Mouse (Mus musculus) G1E-ER4 (cell line): ENCODE measurements around the gene Igfbp3. TPM values are rescaled to one million over a fixed set of nuclear protein-coding genes. Genes with fewer than 3 reads are reported as not detected.

Experiments used
- GATA1 ChIP-seq: IDR thresholded peaks from one replicate; pipeline ENCODE4 v1.8.0; 2012; ENCODE audit warnings: low read length, inconsistent platforms
- polyA plus RNA-seq: library from polyadenylated mRNA; stranded (reverse); fragments of >175 nt; gene quantifications from 2 replicates; pipeline ENCODE4 v1.2.3, GENCODE M21; 2012

Gene Igfbp3
- polyA plus RNA-seq, 1 experiment = not detected

GRCm38 (mm10) chr11:7215703-7216102 is 2.0 kb upstream of the Igfbp3 start:
- TF ChIP-seq GATA1 = no peak

- TF ChIP-seq GATA1 = no peak
These were observed 1.0 kb upstream of the Igfbp3 start for GRCm38 (mm10) chr11:7214761-7215160.

DNA sequence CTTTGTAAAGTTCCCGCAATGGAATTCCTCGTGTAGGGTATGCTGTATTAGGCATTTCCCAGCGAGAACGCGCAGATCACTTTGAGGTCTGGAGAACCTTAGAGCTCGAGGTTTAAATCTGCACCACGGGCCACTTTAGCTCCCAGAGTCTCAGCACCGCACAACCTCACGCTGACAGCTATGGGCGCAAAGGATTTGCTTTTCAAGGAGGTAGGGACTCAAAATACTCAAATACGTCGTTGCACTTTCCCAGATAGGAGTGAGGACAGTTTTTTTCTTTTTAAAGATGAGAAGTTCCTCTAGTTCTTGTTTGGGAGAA is 578 bp upstream of the Igfbp3 start:
- TF ChIP-seq GATA1 = no peak

DNA sequence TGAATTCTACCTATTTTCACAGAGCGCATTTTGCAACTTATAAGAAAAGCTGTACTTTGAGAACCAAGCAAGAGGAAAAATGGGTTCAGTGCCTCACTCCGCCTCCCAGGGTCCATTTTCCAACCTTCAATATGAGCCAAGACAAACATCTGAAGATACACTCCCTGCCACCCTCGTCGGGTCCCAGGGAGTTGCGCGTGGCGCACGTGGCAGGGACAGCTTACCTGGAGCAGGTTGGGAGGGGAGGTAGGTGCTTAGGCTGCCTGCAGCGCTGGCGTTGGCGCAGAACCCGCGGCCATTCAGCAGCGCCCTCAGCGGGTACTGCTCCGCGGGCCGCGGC is 592 bp downstream of the Igfbp3 start:
- no peak for TF ChIP-seq GATA1

DNA sequence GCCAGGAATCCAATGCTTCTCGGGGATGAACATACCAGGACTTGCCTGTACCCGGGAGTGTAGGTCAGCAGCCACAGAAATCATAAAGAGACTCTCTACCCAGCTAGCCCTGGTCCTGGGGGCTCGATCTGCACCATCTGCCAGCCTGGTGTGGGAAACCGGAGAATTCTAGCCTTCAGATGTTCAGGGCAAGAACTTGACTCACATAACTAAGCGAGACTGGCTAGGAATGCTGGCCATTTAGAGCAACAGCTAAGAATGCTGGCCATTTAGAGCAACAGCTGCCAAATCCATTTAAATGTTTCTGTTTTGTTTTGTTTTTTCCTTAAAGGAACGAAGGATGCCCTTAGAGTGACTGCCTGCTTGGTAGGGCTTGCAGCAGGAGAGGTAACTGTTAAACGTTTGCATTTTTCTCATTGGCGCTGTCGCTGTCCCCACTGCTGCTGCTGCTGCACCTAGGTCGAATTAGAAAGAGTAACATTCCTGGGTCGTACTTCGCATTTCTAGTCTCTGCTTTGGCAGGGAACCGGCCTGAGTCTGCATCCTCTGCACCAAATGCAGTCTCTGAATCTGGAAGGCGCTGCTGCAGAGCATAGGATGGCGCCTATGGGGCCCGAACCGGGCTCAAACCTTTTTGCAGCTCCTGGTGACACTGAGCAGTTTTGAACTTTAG is 1.5 kb downstream of the Igfbp3 start:
- TF ChIP-seq GATA1 = no peak

GRCm38 (mm10) chr11:7211211-7211610 is 2.5 kb downstream of the Igfbp3 start:
- TF ChIP-seq GATA1 = no peak

DNA sequence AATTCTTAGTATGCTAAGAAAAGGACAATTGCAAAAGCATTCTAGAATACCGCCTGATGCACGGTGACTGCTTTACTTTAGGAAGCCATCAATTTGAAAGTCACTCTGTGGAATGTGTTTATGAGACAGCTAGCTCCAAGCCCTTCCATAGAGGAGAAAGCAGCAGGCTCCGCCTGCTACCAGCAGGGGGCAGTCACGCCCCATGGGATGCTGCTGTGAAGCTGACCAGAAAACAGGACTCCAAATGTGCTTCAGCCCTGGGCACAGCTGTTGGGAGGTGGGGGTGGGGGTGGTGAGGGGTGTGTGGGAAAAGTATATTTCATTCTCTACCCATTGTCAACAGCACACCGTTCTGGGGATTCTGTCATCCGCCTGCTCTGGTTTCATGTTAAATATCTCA is 3.4 kb downstream of the Igfbp3 start:
- TF ChIP-seq GATA1 = no peak

DNA sequence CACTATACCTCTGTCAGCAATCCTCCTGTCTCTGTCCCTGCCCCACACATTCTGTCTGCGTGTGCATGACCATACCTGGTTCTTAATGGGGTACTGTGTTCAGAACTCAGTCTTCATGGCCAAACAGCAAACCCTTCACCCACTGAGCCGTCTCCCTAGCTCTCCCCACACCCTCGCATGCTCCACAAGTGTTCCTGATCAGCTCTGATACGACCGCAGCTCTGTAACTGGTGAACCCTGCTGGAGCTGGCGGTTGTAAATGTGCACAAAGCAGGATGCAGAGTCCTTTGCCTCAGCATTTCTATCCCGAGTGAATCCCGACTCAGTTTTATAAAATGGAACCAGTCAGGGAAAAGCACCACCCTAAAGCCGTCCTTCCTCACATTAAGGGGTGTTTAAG is 9.9 kb downstream of the Igfbp3 start:
- TF ChIP-seq GATA1 = no peak

DNA sequence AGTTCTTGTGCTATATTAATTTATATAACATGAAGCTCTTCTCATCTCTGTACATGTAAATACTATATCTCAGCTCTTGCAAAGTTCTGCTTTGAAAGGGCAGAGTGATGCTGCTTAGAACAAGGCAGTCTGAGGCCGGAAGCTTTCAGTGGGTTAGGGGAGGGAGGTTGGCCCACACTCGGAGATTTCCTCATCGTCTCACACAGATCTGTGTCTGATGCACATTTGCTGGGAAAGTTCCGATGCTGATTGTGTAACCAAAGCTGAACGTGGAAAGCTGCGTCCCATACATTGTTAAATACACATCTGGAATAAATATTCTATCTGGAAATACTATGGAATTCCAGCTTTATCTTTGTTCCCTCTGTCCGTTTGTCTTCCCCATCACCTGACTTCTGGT is 11.5 kb downstream of the Igfbp3 start:
- TF ChIP-seq GATA1 = no peak

DNA sequence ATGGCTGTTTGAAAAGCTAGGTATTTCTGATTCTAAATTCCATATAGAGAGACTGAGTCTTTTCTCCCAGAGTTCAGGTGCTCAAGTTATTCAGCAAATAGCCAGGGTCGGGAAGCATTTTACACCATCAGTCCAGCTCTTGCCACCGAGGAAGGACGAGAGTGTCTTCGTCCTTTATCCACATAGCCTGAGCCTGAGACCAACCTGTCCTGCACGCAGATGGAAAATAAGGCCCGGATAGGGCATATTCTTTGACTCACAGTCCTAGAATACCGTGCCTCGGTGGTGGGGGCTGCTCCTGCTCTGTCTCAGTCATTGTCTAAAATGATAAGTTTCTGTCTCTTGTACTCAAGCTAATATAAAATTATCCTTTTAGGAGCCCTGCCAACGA is 13.3 kb downstream of the Igfbp3 start:
- no peak for TF ChIP-seq GATA1

DNA sequence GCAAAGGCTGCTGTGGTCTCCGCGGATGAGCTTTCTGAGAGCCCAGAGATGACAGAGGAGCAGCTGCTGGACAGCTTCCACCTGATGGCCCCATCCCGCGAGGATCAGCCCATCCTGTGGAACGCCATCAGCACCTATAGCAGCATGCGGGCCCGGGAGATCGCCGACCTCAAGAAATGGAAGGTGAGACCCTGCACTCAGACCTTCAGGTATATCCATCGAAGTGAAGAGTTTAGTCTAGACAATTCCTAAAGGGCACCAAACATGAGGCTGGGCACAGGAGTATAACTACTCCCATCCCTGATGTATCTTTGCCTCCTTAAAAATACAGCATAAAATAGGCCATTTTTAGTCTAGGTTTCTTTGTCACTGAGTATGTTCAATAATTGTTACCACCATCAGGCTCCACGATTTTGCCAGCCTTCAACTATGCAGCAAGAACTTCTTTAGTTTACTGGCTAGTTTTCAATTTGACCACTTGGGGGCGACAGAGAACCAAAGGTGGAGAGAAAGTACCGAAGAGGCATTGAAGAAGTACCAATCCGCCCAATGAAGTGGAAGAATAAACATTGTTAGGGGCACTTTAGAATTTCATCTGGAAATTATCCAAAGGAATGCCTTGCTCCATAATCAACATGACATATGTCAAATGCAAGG is 13.9 kb downstream of the Igfbp3 start:
- TF ChIP-seq GATA1 = no peak

- TF ChIP-seq GATA1 = no peak
These were observed 15.1 kb downstream of the Igfbp3 start for GRCm38 (mm10) chr11:7198481-7199256.

- TF ChIP-seq GATA1 = no peak
These were observed 15.7 kb downstream of the Igfbp3 start for GRCm38 (mm10) chr11:7198006-7198405.

- no peak for TF ChIP-seq GATA1
These were observed 16.2 kb downstream of the Igfbp3 start, which contains the start of gene Igfbp1 for GRCm38 (mm10) chr11:7197491-7197941. Gene Igfbp1, plus strand, starts transcription at chr11:7197782.

GRCm38 (mm10) chr11:7195312-7195685 is 18.4 kb downstream of the Igfbp3 start:
- TF ChIP-seq GATA1 = no peak

DNA sequence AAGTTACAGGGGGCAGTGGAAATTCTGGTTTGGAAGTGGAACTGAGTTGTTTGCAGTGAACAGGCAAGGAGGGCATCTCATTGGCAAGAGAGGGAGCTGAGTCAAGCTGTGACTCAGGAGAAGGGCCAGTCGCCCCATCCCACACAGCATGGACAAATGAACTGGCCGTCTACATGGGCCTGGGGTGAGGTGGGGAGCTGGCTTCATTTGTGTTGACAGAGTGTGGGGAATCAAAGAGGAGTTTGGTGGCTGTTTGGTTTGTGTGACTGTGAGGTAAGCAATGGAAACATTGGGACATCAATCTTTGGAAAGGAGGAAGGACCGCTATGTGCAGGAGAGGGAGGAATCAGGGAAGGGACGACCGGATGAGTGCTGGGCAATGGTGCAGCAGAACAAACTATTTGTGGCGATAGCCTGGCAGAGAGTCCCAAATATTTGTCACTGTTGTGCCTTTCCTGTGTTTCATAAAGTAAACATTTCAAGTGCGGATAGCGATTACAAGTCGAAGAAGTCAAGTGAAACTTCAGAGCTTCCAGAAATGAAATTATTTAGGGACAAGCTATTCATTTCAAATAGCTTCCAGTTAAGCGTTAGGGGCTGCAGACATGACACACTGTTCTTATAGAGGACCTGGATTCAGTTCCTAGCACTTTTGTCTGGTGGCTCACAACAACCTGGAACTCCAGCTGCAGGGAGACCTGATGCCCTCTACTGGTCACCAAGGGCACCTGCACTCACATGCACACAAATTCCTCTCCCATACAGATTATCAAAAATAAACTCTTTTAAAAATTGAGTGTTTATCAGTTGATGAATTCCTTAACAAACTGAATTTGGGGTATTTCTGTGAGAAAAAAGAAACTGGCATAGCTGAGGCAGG is 19.1 kb downstream of the Igfbp3 start:
- TF ChIP-seq GATA1 = no peak
